Mouse (Mus musculus): ENCODE measurements at regions not wholly inside any gene's neighbourhood (a gene's known extent, or its start where the extent isn't known, plus 50 kb on each side); places are given as distances from the start of the nearest gene placed in this dataset.

DNA sequence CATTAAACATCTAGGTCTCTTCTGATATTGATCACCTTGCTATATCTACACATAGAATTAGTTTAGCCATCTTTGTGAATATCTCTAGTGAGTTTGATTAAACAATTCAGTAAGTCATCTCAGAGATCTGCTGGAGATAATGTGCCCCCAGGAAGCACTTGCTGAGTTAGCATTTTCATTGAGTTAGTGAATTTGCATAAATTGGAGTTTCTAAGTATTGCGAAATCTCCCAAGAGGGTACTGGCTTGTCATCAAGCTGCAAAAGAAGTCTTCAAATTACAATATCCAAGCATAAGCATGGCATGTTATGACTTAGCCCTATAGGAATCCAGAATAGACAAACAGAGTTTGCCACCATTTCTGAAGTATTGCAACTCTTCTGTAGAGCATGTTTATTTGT lies 473.6 kb upstream of the Nr2f2 start:
- 0 out of 2 replicates have a peak, but pooled peaks cover 3% of the 10 kb centered on the region for H3K9me3 ChIP-seq
- no peak overlapping the region for H3K4me3 ChIP-seq (replicated peaks)
- no peaks in the 10 kb centered on the region for H3K36me3 ChIP-seq (replicated peaks; ENCODE audit: low read length)
- no peak for TF ChIP-seq GATA1 (IDR thresholded peaks at IDR 0.05; ENCODE audit: borderline replicate concordance, low read length)
- no peak for TF ChIP-seq FLI1 (IDR thresholded peaks at IDR 0.05; ENCODE audit: low read length)
- no peaks in the 10 kb centered on the region for H3K4me1 ChIP-seq
- no peaks in the 10 kb centered on the region for H3K27me3 ChIP-seq (replicated peaks)

DNA sequence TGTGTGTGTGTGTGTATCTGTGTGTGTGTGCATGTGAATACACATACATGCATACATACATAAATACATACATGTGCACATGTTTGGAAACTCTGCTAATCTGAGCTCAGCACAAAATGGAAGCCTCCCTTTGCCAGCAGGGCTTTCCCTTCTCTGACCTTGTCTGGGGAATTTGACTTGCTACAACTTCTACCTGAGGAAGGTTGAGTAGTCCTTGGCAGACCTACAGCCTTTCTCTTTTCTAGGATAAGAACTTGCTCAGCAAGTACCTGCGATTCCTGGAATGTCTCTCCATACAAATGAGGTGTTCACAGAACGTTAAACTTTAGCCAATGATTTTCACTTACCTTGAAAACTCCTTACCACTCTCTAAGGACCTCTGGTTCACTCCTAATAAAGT lies 472.7 kb upstream of the Nr2f2 start:
- 0 out of 2 replicates have a peak, but pooled peaks cover 8% of the 10 kb centered on the region for H3K9me3 ChIP-seq
- no peak for TF ChIP-seq GATA1 (IDR thresholded peaks at IDR 0.05; ENCODE audit: borderline replicate concordance, low read length)
- TF ChIP-seq FLI1 (IDR thresholded peaks at IDR 0.05; ENCODE audit: low read length): no peak

DNA sequence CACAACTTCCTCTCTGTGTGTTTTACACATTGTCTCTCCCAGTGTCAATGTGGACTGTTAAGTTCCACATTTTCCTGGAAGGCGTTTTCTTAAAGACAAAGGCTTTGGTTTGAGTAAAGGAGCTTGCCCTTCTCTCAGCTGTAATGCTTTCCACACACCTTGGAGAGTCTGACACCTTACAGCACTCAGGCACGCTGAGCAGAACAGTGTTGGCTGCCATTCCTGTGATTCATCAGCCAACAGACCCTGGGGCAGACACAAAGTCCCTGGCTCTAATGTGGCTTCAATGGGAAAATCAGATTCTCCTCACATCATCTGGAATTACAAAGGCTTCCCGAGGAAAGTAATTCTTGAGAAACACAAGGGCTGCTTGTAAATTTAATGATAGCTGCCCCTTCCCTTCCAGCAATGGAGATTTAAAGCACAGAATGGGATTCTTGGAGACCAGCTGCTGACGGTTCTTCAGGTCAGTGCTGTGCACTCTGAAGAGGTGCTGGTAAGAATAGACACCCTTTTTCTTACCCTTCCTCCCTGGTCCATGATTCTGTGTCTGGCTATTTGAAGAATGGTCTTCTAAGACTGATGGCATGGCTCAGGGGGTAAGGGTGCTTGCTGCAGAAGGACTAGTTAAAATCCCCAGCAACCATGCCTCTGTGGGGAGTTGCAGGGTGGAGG lies 468.4 kb upstream of the Nr2f2 start:
- no peak for TF ChIP-seq GATA1 (IDR thresholded peaks at IDR 0.05; ENCODE audit: borderline replicate concordance, low read length)
- TF ChIP-seq FLI1 (IDR thresholded peaks at IDR 0.05; ENCODE audit: low read length): no peak
- Histone ChIP-seq H3K36me3 (replicated peaks; ENCODE audit: low read length) (no peaks in the 10 kb centered on the region), H3K9me3 (0 out of 2 replicates have a peak, but pooled peaks cover 6% of the 10 kb centered on the region), H3K4me1 (no peaks in the 10 kb centered on the region), H3K27me3 (replicated peaks) (no peaks in the 10 kb centered on the region), H3K4me3 (replicated peaks) (no peak overlapping the region)

More for the DNA sequence above, 472.7 kb upstream of the Nr2f2 start:
- Histone ChIP-seq H3K4me3 (replicated peaks) (no peak overlapping the region), H3K27me3 (replicated peaks) (no peaks in the 10 kb centered on the region), H3K36me3 (replicated peaks; ENCODE audit: low read length) (no peaks in the 10 kb centered on the region), H3K4me1 (no peaks in the 10 kb centered on the region)

DNA sequence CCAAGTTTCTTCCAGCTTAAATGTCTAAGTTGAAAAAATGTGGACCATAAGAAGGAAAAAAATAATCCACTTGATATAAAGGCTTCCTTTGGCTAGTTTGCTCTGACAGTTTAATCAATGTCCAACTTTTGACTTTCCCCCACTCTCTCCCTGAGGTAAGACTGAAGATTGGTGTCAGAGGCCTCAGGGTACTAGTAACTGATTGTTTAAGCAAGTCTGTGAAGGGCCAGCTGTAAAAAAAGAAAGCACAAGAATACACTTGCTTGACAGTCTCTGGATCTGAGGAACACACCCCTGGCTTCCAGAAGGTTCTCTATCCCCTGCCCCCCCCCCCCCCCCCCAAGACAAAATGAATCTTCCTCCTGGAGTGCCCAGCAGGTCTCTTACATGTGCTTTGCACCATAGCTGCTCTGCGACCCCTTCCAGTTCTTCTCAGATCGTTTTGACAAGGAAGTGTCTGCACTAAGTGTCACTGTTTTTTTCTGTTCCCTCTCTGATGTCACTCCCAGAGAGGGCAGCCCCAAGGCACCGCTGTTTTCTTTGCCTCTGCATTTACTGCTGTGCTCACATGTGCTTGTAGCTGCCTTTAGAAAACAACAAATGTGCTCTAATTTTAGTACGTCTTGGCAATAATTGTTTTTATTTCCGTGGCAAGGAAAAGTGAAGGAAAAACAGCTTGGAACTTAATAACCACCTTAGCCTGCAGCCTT lies 462.1 kb upstream of the Nr2f2 start:
- 0 out of 2 replicates have a peak, but pooled peaks cover 4% of the 10 kb centered on the region for H3K9me3 ChIP-seq
- no peaks in the 10 kb centered on the region for H3K36me3 ChIP-seq (replicated peaks; ENCODE audit: low read length)
- H3K4me3 ChIP-seq (replicated peaks): no peak overlapping the region
- no peak for TF ChIP-seq FLI1 (IDR thresholded peaks at IDR 0.05; ENCODE audit: low read length)
- no peaks in the 10 kb centered on the region for H3K4me1 ChIP-seq
- H3K27me3 ChIP-seq (replicated peaks): no peaks in the 10 kb centered on the region

DNA sequence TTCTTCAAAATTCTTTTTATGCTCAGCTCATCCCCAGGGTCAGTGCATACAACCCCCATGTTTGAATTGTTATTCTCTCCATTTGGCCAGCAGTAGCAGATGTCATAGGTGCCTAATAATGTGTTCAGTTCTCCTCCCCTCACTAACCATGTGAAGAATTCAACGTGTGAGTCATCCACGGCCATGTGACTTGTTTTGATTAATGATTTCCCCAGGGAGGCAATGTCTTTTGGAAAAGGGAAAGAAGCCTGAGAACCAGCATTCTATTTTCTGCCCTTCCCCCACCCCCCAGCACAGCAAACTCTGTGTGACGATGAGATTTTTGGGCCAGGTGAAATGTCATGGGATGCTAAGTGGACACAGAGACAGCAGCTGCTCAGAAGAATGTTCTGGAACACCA lies 459.5 kb upstream of the Nr2f2 start:
- no peak for TF ChIP-seq GATA1 (IDR thresholded peaks at IDR 0.05; ENCODE audit: borderline replicate concordance, low read length)
- TF ChIP-seq FLI1 (IDR thresholded peaks at IDR 0.05; ENCODE audit: low read length): no peak
- Histone ChIP-seq H3K27me3 (replicated peaks) (no peaks in the 10 kb centered on the region), H3K36me3 (replicated peaks; ENCODE audit: low read length) (no peaks in the 10 kb centered on the region), H3K4me1 (no peaks in the 10 kb centered on the region), H3K9me3 (peaks cover 13% of the 10 kb centered on the region; the same call in 1 of the 2 replicates), H3K4me3 (replicated peaks) (no peak overlapping the region)

DNA sequence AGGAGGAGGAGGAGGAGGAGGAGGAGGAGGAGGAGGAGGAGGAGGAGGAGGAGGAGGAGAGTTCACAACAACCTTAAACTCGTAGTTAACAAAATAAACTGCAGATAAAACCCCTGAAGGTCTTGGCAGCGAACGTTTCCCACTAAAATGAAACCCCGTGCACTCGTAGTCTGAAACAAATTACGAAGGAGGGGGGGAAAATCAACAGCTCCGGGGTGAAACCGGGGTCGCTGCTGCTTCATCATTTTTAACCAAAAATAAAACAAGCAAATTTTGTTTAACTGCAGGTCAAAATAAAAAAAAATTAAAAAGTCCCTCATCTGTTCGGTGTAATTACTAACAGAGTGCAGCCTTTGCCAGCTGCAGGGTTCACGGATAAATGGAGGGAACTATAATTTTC lies 456.5 kb upstream of the Nr2f2 start:
- H3K9me3 ChIP-seq: peaks cover 13% of the 10 kb centered on the region; the same call in 1 of the 2 replicates
- H3K27me3 ChIP-seq (replicated peaks): no peaks in the 10 kb centered on the region
- TF ChIP-seq FLI1 (IDR thresholded peaks at IDR 0.05; ENCODE audit: low read length): no peak
- no peak for TF ChIP-seq GATA1 (IDR thresholded peaks at IDR 0.05; ENCODE audit: borderline replicate concordance, low read length)
- no peaks in the 10 kb centered on the region for H3K36me3 ChIP-seq (replicated peaks; ENCODE audit: low read length)
- no peaks in the 10 kb centered on the region for H3K4me1 ChIP-seq
- H3K4me3 ChIP-seq (replicated peaks): no peak overlapping the region

DNA sequence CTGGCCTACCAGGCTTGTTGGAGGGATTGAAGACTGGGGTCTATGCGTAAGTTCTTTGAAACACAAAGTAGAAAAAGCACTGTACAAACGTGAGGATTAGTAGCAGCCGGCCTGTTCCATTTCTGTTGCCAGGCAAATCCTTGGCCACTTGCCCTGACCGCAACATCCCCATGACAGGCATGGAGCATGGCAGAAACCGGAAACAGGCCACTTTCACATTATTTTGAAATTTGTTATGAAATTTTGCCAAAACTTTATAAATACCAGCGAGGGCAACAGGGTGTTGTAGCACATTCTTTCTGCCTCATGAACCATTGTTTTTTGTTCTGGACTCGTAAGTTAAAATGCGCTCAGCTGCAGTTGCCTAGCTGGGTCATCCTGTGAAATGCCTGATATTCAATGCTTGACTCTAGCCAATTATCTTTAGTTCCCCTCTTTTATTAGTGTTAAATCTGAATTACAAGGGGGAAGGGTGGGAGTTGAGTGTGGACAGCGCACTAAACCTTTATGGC lies 455.8 kb upstream of the Nr2f2 start:
- TF ChIP-seq GATA1 (IDR thresholded peaks at IDR 0.05; ENCODE audit: borderline replicate concordance, low read length) (no peak), FLI1 (IDR thresholded peaks at IDR 0.05; ENCODE audit: low read length) (no peak)
- no peaks in the 10 kb centered on the region for H3K27me3 ChIP-seq (replicated peaks)

DNA sequence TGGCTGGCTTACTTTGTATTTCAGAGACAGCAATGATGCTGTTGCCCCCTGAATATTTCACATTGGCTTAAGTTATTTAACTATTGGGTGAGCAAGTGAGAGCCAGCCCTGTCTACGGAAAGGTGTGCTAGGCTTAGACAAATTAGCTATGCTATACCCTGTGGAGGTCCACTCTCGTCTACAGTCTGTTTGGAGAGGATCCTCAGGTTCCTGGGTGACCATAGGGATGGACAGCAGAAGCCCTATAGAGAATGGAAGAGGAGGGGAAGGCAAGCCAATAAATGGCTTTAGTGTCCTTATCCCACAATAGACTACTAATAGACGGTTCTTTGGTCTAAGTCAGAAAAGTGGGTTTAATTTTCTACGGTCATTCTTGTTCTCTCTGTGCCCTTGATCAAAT lies 455.3 kb upstream of the Nr2f2 start:
- Histone ChIP-seq H3K4me1 (no peaks in the 10 kb centered on the region), H3K36me3 (replicated peaks; ENCODE audit: low read length) (no peaks in the 10 kb centered on the region), H3K4me3 (replicated peaks) (no peak overlapping the region), H3K9me3 (peaks cover 13% of the 10 kb centered on the region; the same call in 1 of the 2 replicates), H3K27me3 (replicated peaks) (no peaks in the 10 kb centered on the region)
- TF ChIP-seq FLI1 (IDR thresholded peaks at IDR 0.05; ENCODE audit: low read length): no peak
- no peak for TF ChIP-seq GATA1 (IDR thresholded peaks at IDR 0.05; ENCODE audit: borderline replicate concordance, low read length)

More for the DNA sequence above, 455.8 kb upstream of the Nr2f2 start:
- H3K36me3 ChIP-seq (replicated peaks; ENCODE audit: low read length): no peaks in the 10 kb centered on the region
- peaks cover 13% of the 10 kb centered on the region; the same call in 1 of the 2 replicates for H3K9me3 ChIP-seq
- H3K4me3 ChIP-seq (replicated peaks): no peak overlapping the region
- H3K4me1 ChIP-seq: no peaks in the 10 kb centered on the region

DNA sequence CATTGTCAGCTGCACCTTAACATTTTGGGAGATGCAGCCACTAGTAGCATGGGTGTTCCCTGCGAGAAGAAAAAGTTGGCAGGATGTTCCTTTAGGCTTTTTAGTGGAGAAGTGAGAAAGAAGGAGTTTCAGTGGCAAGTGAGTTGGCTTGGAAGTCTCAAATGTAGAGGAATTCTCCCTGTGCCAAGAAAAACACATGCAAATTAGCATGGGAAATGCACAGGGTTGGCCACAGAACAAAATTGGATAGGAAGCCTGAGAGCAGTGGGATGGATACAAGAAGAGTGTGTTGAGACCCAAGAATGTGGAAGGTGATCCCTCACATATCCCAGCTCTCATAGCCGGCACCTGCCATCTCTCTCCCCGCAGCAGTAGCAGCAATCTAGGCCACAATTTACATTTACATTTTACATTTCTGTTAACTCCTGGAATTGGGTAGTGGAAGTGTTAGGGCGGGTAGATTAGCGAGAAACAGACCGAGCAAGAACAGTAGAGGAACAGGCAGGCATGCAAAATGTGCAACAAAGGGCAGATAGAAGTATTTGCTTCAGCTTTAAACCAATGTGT lies 450.9 kb upstream of the Nr2f2 start:
- Histone ChIP-seq H3K9me3 (peaks cover 17% of the 10 kb centered on the region; the same call in 1 of the 2 replicates), H3K36me3 (replicated peaks; ENCODE audit: low read length) (no peaks in the 10 kb centered on the region), H3K27me3 (replicated peaks) (no peaks in the 10 kb centered on the region), H3K4me1 (no peaks in the 10 kb centered on the region), H3K4me3 (replicated peaks) (no peak overlapping the region)
- TF ChIP-seq FLI1 (IDR thresholded peaks at IDR 0.05; ENCODE audit: low read length) (no peak), GATA1 (IDR thresholded peaks at IDR 0.05; ENCODE audit: borderline replicate concordance, low read length) (no peak)

DNA sequence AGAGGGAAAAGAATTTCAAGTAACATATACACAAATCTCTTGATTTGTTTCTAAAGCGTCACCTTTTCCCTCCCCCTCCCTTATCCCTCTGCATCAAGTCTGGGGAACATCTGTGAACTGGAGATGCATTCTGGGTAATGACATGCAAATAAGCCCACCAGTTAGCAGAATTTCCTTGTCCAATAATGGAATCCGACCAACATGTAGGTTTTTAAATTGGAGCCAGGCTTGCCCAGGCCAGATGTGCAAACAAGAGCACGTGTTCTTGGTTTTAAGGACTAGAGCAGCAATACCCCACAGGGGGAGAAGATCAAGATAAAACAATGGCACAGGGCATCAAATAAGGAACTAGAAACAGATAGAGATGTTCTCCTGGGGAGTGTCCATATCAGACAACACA lies 447.9 kb upstream of the Nr2f2 start:
- H3K36me3 ChIP-seq (replicated peaks; ENCODE audit: low read length): no peaks in the 10 kb centered on the region
- TF ChIP-seq GATA1 (IDR thresholded peaks at IDR 0.05; ENCODE audit: borderline replicate concordance, low read length) (no peak), FLI1 (IDR thresholded peaks at IDR 0.05; ENCODE audit: low read length) (no peak)
- H3K4me1 ChIP-seq: no peaks in the 10 kb centered on the region
- H3K9me3 ChIP-seq: peaks cover 20% of the 10 kb centered on the region
- H3K4me3 ChIP-seq (replicated peaks): no peak overlapping the region
- H3K27me3 ChIP-seq (replicated peaks): no peaks in the 10 kb centered on the region

Data from megakaryocyte, embryonic 14.5 days (primary cell).